Mouse (Mus musculus): ENCODE measurements around the gene Gpr4. TPM values are rescaled to one million over a fixed set of nuclear protein-coding genes. Genes with fewer than 3 reads are reported as not detected.
A peak's percentile ranks its signal among the peaks of the same experiment; 100 is the strongest.

The Gpr4 gene
- polyA plus RNA-seq, 2 experiments from 2014 or later = 0.30 TPM; not detected in 1

DNA sequence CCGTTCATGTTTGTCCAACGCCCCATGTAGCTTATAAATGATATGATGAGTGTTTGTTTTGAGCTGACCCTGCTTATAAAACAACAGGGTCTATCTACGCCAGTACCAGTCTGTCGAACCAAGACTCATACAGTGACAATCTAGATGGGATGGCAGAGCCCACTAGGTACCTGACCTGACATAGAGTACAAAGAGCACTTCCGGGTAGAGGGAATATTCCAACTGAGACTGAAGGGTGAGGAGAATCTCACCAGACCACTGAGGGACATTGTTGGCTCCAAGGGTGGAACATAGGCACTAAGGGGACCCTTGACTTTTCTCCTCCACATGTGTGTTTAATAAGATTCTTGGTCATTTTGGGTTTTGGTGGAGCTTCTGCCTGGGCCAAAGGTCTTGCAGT lies 17.1 kb downstream of the Gpr4 start:
- ATAC-seq = no peak

DNA sequence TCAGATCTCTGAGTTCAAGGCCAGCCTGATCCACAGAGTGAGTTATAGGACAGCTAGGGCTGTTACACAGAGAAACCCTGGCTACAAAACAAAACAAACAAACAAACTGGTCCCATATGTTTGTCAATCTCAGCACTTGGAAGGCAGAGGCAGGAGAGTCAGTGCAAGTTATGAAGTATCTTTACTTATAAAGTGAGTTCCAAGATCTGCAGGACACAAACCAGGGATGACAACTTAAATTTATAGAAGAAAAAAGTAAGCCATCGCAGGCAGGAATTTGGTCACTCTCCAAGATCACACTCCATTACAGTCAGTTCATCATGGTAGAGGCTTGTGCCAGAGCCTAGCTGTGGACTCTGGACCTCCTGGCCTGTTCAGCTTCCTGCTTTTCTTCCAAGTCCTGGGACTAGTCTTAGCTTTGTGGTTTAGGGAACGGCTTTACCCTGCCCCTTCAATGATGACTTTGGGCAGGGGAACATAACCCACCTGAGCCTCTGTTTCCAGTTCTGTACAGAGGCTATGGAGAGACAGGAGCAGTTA lies 17.8 kb downstream of the Gpr4 start:
- no peak for ATAC-seq

DNA sequence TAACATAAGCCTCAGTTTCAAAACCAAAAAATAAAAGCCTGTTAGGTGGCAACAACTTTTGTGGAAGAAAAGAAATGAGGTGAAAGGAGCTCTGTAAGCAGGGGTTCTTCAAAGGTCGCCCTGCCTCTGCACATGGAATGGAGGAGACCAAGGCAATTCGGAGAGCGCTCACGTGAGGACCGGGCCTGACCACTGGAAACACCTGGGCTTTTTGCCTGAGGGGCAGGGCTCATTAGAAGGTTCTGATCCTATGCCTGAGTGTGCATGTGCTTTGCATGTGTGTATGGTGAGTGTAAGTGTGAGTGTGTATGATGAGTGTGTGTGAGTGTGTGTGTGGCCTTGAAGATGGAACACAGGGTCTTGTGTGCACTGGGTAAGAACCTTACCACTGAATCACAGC lies 18.6 kb downstream of the Gpr4 start:
- ATAC-seq = no peak

- ATAC-seq = no peak
These were observed 19.5 kb downstream of the Gpr4 start for GRCm38 (mm10) chr7:19231849-19232248.

DNA sequence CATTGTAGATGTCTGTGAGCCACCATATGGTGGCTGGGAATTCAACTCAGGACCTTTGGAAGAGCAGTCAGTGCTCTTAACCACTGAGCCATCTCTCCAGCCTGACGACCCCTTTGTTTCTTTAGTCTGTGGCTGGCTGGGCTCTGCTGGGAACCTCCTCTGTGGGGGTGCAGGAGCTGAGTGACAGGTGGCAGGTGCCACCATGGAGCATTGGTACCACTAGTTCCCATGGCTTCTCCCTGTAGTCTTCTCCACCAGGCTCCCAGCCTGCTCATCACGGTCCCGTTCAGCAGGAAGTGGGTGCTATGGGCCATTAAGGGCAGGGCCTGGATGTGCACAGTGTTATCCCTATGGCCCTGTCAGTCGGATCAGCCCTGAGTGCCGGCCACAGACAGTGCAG lies 22.3 kb downstream of the Gpr4 start:
- no peak for ATAC-seq

- ATAC-seq = no peak
These were observed 22.8 kb downstream of the Gpr4 start for GRCm38 (mm10) chr7:19235092-19235671.

GRCm38 (mm10) chr7:19236411-19236810 lies 24.1 kb downstream of the Gpr4 start:
- ATAC-seq = no peak

DNA sequence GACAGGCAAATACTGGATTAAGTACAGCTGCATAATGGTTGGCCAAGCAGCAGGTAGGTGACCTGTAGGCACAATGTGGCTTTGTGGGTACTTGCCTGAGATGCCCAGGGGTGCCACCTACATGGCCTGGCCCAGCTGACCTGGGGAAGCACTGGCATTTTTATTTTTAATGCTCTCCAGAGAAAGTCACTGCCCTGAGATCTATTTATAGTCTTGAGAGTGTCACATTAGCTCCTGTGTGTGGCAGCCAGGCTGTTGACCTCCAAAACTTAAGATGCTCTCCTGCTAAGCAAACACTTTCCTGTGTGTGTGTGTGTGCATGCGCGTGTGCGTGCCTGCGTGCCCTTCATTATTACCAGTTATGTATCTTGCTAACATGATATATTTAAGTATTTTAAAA lies 26.0 kb downstream of the Gpr4 start:
- ATAC-seq = no peak

DNA sequence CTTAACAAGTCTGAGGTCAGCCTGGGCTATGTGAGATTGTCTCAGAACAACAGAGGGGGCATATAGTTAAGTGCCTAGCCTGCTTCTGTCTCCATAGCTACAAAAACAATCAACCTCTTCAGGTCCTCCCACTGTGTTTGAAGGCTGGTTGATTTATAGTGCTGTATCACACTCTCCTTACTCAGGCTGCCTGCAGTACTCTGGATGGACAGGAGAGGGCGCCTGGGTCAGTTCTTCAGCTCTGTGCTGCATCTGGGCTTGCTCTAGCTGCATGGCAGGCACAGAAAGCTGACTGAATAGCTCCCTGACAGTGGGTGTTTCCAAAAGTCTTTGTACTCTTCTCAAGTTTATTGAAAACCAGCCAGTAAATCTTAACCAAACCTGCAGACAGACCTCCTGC lies 27.1 kb downstream of the Gpr4 start:
- peak; percentile 89 for ATAC-seq

DNA sequence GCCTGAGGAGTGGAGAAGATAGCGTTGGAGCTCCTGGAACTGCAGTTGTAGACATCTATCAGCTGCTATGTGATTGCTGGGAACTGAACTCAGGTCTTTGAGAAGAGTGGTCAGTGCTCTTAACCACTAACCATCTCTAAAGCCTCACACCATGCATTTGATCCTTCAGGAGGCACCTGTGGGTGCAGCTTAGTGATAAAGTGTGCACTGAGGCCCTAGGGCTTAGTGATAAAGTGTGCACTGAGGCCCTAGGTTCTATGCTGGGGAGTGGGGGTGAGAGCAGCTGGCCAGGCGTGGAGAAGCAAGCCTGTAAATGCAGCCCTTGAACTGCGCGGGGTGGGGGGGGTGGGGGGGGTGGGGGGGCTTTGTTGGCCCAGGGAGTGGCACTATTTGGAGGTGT lies 27.6 kb downstream of the Gpr4 start:
- ATAC-seq = no peak

DNA sequence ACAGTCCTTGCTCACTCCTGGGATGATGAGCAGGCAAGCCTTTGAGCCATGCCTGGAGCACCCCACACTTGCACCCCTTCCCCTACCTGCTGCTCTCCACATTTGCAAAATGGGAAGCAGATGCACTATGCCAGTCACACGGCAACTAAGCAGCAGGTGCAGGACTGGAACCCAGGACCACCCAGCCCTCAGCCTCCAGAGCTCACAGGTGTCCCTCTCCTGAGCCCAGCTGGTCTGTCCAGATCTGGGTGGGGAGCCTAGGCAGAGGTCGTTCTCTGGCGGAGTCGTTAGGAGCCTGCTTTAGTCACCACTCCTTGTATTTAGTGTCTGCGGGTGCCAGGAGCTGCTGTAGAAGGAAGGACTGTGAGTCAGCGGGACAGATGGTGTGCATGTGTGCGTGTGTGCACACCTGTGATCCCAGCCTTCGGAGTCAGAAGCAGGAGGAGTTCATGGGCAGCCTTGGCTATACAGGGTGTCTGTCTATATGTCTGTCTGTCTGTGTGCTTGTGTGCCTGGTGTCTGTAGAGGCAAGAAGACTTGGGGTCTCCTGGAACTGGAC lies 28.6 kb downstream of the Gpr4 start:
- ATAC-seq = no peak

DNA sequence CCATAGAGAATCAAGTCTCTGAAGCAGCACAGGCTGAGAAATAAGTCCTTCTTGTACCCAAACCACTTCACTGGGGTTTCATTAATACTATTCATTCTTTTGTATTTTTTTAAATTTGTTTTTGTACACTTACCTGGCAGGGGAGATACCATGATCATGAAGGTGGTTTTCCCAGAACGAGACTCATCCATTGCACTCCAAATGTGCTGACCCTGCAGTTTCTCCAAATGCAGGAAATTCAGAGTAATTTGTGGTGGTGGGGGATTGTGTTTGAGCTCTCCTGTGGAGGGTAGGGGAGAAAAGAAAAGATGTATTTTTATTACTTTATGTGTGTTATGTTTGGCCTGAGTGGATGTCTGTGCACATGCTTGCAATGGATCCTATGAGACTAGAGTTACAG lies 29.7 kb downstream of the Gpr4 start:
- ATAC-seq = no peak

DNA sequence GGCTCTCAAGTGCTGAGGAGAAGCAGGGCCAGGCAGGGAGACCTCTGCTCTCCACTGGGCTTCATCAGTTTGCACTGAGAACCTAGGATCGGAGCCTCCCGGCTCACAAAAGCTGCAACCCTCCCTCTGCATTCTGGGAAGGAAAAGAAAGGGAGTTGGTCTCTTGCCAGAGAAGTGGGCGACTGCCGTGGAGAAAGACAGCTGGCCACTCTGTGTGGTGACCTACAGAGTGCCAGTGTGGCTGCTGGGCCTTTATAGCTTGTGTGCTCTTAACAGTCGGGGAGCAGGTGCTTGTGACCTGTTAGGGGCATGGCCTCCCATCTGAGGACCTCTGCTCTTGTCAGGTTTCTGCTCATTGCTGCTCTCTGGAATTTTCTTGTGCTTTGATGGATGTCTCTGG lies 31.5 kb downstream of the Gpr4 start:
- ATAC-seq = no peak

DNA sequence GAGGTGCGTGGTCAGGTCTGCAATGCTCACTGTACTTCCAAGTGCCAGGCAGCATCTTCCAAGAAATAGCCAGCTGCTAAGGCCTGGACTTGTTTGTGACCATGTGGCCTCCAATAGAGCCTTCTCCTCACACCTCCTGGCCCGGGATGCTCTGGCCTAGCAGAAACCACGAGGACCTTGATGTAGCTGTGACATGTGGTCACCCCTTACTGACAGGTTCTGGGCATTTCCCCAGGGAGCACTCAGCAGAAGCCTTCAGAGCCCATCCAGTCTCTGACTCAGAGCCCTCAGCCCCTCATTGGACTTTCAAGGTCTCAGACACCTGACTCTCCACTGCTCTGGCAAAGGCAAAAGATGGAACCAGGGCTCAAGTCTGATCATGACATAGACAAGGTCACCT lies 32.7 kb downstream of the Gpr4 start:
- ATAC-seq = no peak

DNA sequence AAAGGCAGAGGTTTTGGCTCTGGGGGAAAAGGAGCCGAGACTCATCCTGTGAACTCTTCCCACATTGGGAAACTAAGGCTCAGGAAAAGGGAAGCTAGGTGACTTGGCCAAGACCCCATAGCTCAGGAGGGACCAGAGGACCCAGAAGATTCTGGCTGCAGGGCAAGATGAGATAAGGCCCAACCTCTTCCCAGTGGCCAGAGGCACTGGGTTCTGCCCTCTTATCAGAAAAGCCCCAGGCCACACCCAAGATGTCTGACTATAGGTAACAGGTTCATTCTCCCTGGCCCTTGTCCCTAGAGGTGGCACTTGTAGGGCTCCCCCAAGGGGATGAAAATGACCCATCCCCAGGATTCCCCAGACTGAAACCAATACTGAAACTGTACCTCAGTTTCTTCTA lies 34.5 kb downstream of the Gpr4 start:
- no peak for ATAC-seq

DNA sequence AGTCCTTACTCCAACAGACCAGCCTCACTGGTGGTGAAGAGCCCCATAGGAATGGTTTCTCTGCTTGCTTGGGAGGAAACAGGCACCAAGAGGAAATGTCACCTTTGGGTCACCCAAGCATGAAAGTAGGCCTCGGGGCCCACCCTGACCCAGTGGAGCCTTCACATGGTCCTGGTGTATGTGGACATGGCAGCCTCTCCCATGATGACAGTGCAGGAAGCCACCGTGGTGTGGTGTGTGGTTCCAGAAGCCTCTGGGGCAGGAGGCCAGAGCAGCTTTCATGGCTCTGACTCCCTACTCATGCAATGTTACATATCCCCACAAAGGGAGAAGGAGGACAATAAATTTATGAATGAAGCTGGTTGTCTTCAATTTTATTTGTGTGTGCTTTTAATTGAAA lies 35.2 kb downstream of the Gpr4 start:
- no peak for ATAC-seq

GRCm38 (mm10) chr7:19252078-19252477 lies 39.7 kb downstream of the Gpr4 start:
- ATAC-seq = no peak

DNA sequence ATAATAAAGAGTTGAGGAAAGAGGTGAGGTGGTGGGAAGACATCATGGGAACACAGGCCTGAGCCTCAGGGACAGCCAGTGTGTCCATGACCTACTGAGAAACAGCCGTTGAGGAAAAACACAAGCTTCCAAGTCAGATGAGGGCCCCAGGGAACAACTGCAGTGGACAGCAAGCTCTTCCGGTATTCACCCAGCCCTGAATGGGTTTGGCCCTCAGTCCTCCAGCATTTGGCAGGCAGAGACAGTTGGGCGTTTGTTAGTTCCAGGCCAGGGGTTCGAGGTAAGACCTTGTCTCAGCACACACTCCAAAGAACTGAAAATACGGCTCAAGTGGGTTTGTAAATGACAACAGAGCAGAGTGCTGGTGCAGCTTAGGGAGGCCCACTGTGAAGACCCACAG lies 41.1 kb downstream of the Gpr4 start:
- ATAC-seq = no peak

GRCm38 (mm10) chr7:19255395-19255794 lies 43.1 kb downstream of the Gpr4 start:
- ATAC-seq = no peak

DNA sequence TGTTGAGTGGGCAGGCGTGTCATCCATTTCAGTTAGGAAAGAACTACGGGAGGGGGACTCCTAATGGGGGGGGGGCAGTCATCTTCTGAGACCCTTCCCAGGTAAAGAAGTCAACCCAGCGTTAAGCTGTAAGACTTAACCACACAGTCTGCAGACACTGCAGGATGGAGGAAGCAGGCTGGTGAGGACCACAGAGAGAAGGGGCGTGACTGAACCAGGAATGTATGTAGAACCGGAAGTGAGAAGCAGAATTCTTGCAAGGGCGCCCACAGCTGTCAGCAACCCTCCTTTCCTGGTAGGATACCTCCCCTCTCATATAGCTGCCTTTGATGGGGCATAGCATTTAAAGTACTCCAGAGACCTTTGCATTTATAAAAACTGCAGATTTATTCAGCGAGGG lies 44.2 kb downstream of the Gpr4 start:
- ATAC-seq = peak; percentile 65

GRCm38 (mm10) chr7:19257390-19258022 lies 45.2 kb downstream of the Gpr4 start:
- ATAC-seq = no peak

DNA sequence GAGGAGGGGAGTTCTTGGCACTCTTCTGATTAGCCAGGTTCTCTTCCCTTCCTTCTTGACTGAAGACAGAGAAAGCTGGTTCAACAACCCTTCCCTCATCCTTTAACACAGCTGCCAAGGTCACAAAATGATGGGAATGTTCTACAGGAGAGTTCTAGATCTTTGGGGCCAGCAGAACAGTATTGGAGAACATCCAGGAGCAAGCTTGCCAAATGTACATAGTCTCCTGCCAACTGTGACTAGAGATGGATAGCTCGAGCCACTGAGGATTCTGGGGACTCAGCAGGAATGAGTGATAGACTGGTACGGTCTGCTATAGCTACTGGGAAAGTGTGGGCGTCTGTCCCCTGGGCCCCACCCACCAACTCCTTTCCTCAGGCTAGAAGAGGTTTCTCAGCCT lies 46.0 kb downstream of the Gpr4 start:
- ATAC-seq = no peak

- no peak for ATAC-seq
These were observed 52.8 kb downstream of the Gpr4 start for GRCm38 (mm10) chr7:19265147-19265546.
